Mouse (Mus musculus): Measurements from ENCODE around the gene Pde8b. TPM values are rescaled to one million over a fixed set of nuclear protein-coding genes. Genes with fewer than 3 reads are reported as not detected.

Gene Pde8b
- polyA plus RNA-seq, 1 experiment from 2014 or later: 3.7 TPM

DNA sequence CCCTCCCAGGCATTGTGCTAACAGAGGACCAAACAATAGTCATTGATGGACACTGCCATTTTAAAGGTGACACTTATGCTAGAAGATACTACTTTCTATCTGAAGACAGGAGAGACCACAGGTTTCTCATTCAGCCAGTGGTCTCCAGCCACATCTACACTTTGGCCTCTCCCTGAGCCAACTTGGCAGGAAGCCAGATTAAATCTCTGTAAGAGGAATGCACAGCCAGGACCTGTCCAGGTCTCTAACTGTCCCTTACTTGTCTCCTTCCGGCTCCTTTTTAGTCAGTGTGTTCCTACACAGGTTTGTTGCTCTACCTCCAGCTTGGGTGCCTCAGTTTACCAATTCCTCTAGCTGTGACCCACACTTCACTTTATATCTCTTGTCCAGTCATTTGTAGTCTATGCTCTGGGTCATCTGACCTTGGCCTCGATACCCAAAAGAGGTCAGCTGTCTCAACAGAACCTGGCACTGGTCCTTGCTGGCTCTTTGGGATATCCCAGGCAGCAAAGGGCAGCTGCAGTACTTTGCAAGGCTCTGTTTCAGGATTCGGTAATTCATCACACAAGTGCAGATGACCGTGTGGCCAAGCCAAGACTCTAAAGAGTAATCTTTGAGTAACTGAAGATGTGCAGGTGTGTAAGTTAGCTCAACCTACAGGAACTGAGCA, 124.5 kb downstream of the Pde8b start:
- Histone ChIP-seq H3K4me3 (replicated peaks) (no peak overlapping the region), H3K9me3 (no peaks in the 10 kb centered on the region), H3K36me3 (replicated peaks) (no peaks in the 10 kb centered on the region), H3K4me1 (no peaks in the 10 kb centered on the region), H3K27me3 (no peaks in the 10 kb centered on the region), H3K4me2 (no peak overlapping the region), H3K9ac (no peak overlapping the region), H3K27ac (no peak overlapping the region)
- WGBS: 92% methylated on average over 4 of the region's 4 CpGs
- ATAC-seq (ENCODE audit: low FRiP score): no peak

DNA sequence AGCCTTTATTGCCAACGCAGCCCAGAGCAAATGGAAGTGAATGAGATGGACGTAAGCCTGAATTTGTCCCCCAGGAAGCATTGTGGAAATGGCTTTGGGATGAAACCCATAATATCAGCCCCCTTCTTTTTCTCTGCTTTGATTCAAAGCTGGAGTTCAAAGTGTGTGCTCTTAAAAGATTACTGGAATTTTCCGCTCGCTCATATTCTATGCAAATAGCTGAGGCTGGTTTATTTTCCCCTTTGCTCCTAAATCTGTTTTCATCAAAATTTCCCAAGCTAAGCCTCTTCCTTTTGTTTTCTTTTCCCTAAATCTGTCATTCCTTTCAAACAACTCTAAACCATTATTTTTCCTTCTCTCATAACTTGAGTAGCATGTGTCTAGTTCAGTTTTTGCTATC, 129.6 kb downstream of the Pde8b start:
- no peak for ATAC-seq (ENCODE audit: low FRiP score)
- H3K36me3 ChIP-seq (replicated peaks): no peaks in the 10 kb centered on the region
- no peaks in the 10 kb centered on the region for H3K9me3 ChIP-seq
- no peak overlapping the region for H3K4me2 ChIP-seq
- H3K9ac ChIP-seq: no peak overlapping the region
- no peaks in the 10 kb centered on the region for H3K27me3 ChIP-seq
- no peaks in the 10 kb centered on the region for H3K4me1 ChIP-seq
- WGBS: 85% methylated on average over 4 of the region's 4 CpGs
- no peak overlapping the region for H3K27ac ChIP-seq
- H3K4me3 ChIP-seq (replicated peaks): no peak overlapping the region

DNA sequence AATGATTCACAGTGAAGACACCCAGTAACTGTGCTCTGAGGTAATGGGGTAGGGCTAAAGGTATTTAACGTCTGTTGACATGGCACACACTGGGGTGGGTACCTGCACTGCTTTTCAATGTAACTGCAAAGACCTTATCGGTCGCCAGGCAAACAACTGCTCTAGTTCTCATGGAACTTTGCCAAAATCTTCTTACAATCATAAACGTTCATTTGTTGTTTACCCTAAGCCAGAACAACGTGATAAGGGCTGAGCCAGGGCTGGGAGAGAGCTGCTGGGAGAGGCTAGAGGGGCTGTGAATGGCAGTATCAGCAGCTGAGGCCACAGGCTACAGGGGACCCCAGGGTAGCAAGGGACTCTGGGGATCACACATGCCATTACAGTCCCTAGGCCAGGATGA, 136.4 kb downstream of the Pde8b start:
- Histone ChIP-seq H3K9me3 (no peaks in the 10 kb centered on the region), H3K27ac (no peak overlapping the region), H3K9ac (no peak overlapping the region), H3K4me2 (no peak overlapping the region), H3K4me3 (replicated peaks) (no peak overlapping the region), H3K4me1 (no peaks in the 10 kb centered on the region), H3K36me3 (replicated peaks) (no peaks in the 10 kb centered on the region), H3K27me3 (no peaks in the 10 kb centered on the region)
- no peak for ATAC-seq (ENCODE audit: low FRiP score)
- WGBS: 72% methylated on average over 5 of the region's 5 CpGs

DNA sequence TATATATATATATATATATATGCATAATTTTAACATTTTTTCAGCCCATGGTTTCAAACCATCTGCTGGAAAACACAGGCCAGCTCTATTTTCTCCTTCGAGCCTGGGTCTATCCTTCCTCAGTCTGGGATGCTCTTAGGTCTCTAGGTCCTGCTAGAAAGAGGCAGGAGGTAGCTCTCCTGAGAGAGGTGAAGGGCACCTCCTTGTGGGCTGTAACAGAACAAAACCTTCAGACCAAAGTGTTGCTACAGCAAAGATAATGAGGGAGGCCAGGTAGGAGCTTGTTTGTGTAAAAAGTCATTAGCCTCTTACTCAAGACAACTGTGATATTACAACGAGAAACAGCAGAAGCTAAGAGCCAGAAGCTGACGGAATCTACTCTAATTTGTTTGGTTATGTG, 140.6 kb downstream of the Pde8b start:
- Histone ChIP-seq H3K27ac (no peak overlapping the region), H3K4me2 (no peak overlapping the region), H3K36me3 (replicated peaks) (no peaks in the 10 kb centered on the region), H3K9ac (no peak overlapping the region), H3K27me3 (no peaks in the 10 kb centered on the region), H3K9me3 (no peaks in the 10 kb centered on the region), H3K4me3 (replicated peaks) (no peak overlapping the region), H3K4me1 (no peaks in the 10 kb centered on the region)
- WGBS: 80% methylated on average over 3 of the region's 3 CpGs
- ATAC-seq (ENCODE audit: low FRiP score): no peak

DNA sequence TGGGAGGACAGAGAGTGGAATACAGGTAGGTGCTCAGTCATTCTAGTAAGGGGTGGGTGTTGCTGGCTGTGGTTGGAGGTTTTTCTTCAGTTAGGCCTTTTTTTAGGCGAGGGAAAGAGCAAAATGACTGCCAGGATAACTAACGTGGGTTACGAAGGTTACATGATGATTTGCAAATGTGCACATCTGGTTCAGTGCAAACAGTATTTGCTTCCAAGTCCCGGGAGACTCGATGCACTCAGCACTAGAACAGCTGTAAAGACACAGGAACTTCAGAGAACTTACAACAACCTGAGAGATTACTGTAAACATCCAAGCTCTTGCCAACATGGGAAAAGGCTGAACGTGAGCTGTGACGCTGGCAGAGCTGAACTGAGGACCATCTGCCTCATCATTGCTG, 142.1 kb downstream of the Pde8b start:
- no peaks in the 10 kb centered on the region for H3K27me3 ChIP-seq
- H3K36me3 ChIP-seq (replicated peaks): no peaks in the 10 kb centered on the region
- no peak overlapping the region for H3K9ac ChIP-seq
- no peaks in the 10 kb centered on the region for H3K9me3 ChIP-seq
- H3K4me2 ChIP-seq: no peak overlapping the region
- no peaks in the 10 kb centered on the region for H3K4me1 ChIP-seq
- no peak for ATAC-seq (ENCODE audit: low FRiP score)
- no peak overlapping the region for H3K27ac ChIP-seq
- WGBS: 81% methylated on average over 7 of the region's 7 CpGs
- H3K4me3 ChIP-seq (replicated peaks): no peak overlapping the region

DNA sequence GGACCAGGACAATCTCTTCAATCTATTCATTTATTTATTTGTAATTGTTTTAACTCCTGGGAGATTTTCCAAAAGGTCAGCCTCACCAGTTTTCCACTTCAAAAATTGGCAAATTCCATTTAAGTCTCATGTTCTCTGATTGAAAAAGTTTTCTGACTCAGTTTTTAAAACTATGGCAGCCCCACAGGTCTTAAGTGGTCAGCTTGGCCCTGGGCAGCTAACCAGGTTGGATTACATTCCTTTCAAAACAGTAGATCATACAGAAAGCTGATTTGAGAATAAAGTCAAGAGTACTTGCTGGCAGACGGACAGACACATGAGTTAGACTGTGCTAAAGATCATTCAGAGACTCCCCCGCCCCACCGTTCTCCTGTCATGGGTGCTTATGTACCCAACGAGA, 145.3 kb downstream of the Pde8b start:
- H3K36me3 ChIP-seq (replicated peaks): no peaks in the 10 kb centered on the region
- H3K27ac ChIP-seq: no peak overlapping the region
- no peaks in the 10 kb centered on the region for H3K27me3 ChIP-seq
- ATAC-seq (ENCODE audit: low FRiP score): no peak
- no peaks in the 10 kb centered on the region for H3K9me3 ChIP-seq
- H3K9ac ChIP-seq: no peak overlapping the region
- no peaks in the 10 kb centered on the region for H3K4me1 ChIP-seq
- 71% methylated on average over 4 of the region's 4 CpGs for WGBS
- no peak overlapping the region for H3K4me2 ChIP-seq
- no peak overlapping the region for H3K4me3 ChIP-seq (replicated peaks)

DNA sequence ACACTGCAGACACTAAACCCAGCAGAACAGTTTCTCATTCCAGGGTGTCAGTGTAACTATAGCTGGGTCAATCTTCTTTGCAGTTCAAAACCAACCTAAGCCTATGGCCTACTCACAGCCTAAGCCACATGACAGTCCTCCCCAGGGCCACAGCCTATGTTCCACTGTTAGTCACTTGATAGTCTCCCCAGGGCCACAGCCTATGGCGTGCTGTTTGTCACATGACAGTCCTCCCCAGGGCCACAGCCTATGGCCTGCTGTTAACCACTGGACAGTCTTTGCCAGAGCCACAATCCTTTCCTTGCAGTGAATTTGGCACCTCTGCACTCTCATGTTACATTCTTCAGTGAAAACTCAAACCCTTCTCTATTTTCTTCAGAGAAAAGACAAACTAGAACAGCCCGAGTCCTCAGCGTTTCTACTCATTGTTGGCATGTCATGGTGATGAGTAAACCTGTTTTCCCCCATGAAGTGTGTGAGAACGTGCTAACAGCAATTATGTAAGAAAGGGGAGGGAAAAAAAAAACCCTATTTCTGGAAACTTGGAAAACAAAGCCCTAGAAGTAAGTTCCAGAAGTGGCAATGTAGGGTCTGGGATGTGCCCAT, 147.0 kb downstream of the Pde8b start:
- WGBS: 64% methylated on average over 4 of the region's 4 CpGs
- H3K27ac ChIP-seq: no peak overlapping the region
- H3K9me3 ChIP-seq: no peaks in the 10 kb centered on the region
- H3K36me3 ChIP-seq (replicated peaks): no peaks in the 10 kb centered on the region
- no peak for ATAC-seq (ENCODE audit: low FRiP score)
- no peak overlapping the region for H3K4me2 ChIP-seq
- H3K4me1 ChIP-seq: no peaks in the 10 kb centered on the region
- no peaks in the 10 kb centered on the region for H3K27me3 ChIP-seq
- no peak overlapping the region for H3K4me3 ChIP-seq (replicated peaks)
- no peak overlapping the region for H3K9ac ChIP-seq

DNA sequence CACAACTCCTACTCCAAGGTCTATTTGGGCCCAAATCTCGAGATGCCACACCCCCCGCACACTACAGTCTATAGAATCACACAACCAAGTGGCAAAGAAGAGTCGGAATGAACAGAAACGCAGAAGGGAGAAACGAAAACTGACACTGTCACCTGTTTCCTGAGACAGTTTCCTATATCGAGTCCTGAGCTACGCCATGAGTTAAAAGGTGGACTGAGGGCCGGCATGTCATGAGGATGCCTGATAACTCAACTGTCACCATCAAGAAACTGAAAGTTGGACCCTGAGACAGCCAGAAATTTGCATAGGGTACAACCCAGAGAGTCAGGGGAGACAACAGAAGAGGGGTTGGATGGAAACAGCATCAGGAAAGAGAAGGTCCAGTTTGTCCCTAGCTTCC, 148.8 kb downstream of the Pde8b start:
- H3K4me2 ChIP-seq: no peak overlapping the region
- 93% methylated on average over 8 of the region's 8 CpGs for whole genome bisulfite sequencing
- H3K9ac ChIP-seq: no peak overlapping the region
- H3K4me3 ChIP-seq (replicated peaks): no peak overlapping the region
- no peaks in the 10 kb centered on the region for H3K36me3 ChIP-seq (replicated peaks)
- no peaks in the 10 kb centered on the region for H3K9me3 ChIP-seq
- no peak overlapping the region for H3K27ac ChIP-seq
- ATAC-seq (ENCODE audit: low FRiP score): no peak
- no peaks in the 10 kb centered on the region for H3K4me1 ChIP-seq
- no peaks in the 10 kb centered on the region for H3K27me3 ChIP-seq

DNA sequence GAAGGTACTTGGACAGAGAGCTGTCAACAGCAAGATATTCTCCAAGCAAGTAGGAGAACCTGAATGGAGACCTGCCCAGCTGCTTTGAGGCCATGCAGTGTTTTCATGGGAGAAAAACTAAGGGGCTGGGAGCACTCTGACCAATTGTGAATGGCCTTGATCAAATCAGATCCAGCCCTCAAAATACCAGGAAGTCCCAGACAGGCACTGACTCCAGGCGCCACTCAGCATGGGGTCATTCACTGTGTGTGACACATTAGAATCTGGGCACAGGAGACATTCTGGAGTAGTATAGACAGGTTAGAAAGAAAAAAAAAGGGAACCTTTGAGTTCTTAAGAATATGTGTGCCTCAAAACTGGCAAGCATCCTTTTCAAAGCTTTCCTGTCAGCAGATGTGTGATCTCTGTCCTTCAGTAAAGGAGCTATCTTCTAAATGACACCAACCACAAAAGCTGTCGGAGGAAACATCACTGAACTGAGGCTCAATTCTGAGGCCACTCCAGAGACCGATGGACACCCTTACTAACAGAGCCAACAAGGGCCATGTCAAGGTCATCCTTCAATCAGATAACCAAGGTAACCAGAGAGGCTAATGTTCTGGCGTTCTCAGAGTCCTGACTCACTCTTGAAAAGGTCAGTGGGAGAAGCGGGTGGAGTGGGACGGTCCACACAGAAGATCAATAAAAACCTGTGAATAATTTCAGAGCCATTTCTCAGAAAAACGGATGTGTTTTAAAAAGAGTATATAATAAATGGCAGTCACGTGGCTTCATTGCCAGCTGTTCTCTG, 151.0 kb downstream of the Pde8b start:
- H3K36me3 ChIP-seq (replicated peaks): no peaks in the 10 kb centered on the region
- WGBS: 83% methylated on average over 8 of the region's 8 CpGs
- no peak overlapping the region for H3K4me3 ChIP-seq (replicated peaks)
- no peaks in the 10 kb centered on the region for H3K27me3 ChIP-seq
- H3K9ac ChIP-seq: no peak overlapping the region
- H3K4me2 ChIP-seq: no peak overlapping the region
- H3K27ac ChIP-seq: no peak overlapping the region
- H3K9me3 ChIP-seq: no peaks in the 10 kb centered on the region
- H3K4me1 ChIP-seq: no peaks in the 10 kb centered on the region
- ATAC-seq (ENCODE audit: low FRiP score): no peak

DNA sequence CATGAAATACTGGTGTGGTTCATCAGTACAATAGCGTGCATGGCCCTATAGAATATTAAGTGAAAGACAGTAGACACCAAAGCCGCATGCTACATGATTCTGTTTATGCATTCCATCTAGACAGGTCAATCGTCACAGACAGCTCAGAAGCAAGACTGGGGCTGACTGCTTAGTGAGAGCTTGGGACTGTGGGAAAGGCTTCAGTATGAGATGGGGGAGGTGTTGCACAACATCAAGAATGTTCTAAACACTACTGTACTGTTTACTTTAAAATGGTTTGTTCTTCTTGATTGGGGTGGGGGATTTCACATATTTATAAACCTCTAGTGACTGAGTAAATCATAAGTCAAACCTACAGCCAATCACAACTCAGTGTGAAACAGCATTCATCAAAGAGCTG, 153.5 kb downstream of the Pde8b start:
- Histone ChIP-seq H3K4me3 (replicated peaks) (no peak overlapping the region), H3K27me3 (no peaks in the 10 kb centered on the region), H3K4me2 (no peak overlapping the region), H3K9ac (no peak overlapping the region), H3K27ac (no peak overlapping the region), H3K36me3 (replicated peaks) (no peaks in the 10 kb centered on the region), H3K9me3 (no peaks in the 10 kb centered on the region), H3K4me1 (no peaks in the 10 kb centered on the region)
- 83% methylated on average over 3 of the region's 3 CpGs for WGBS
- ATAC-seq (ENCODE audit: low FRiP score): no peak

DNA sequence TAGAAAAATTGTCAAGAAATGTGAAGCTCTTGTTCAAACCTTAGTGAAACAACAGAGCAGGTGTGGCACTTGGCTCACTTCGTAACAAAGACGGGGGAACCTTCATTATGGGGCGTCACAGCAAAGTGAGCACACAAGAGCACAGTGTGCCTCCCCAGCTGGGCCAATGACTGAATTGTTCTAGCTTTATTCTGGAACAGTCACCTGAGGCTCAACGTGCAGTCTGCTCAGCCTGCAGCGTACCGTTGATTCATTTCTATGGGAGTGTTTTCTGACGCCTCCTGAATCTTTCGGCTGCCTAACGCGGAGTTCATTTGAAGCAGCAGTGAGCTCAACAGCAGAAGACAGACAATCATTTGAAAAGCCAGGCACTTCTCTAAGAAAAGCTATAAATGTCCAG, 154.3 kb downstream of the Pde8b start:
- no peak for ATAC-seq (ENCODE audit: low FRiP score)
- H3K4me2 ChIP-seq: no peak overlapping the region
- H3K9me3 ChIP-seq: no peaks in the 10 kb centered on the region
- no peaks in the 10 kb centered on the region for H3K27me3 ChIP-seq
- H3K9ac ChIP-seq: no peak overlapping the region
- 49% methylated on average over 10 of the region's 10 CpGs for WGBS
- H3K36me3 ChIP-seq (replicated peaks): no peaks in the 10 kb centered on the region
- no peak overlapping the region for H3K27ac ChIP-seq
- no peak overlapping the region for H3K4me3 ChIP-seq (replicated peaks)
- no peaks in the 10 kb centered on the region for H3K4me1 ChIP-seq

DNA sequence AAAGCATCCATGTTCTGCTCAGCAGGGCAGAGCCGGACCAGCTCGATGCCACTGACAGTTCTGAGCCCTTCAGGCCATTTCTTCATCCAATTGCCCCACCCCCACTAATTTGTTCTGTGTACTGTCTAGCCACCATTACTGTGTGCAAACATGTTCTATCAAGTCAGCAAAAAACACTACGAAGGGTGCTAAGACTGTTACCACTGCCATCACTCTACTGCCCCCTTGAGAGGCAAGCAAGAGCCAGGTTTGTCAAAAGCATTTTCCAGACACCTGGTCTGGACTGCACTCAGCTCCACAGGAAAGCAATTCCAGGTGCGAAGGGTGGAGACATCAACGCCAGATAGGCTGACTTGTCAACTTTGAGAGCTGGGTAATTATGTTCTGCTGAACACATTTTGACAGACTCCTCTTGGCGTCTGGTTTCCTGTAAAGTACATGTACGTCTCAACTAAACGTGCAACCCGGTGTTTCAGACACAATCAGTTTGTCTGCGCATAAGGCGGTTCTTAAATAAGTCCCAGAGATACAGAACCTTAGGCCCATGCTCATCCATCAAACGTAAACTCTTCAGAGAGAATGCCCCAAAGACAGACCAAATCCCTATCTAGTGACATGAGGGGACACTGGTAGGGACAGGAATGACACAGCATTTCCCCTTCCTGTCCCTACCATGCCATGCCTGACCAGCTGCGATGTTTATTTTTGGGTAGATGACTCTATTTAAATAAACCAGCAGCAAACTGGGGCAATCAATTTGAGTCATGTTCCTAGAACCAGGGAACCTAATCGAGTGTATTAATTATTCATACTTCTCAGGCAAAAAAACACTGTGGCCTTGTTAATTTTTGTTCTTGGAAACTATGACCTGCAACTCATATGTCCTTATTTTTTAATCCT, 158.3 kb downstream of the Pde8b start:
- no peaks in the 10 kb centered on the region for H3K36me3 ChIP-seq (replicated peaks)
- H3K4me2 ChIP-seq: no peak overlapping the region
- H3K9ac ChIP-seq: no peak overlapping the region
- no peak overlapping the region for H3K27ac ChIP-seq
- no peak overlapping the region for H3K4me3 ChIP-seq (replicated peaks)
- no peaks in the 10 kb centered on the region for H3K9me3 ChIP-seq
- no peak for ATAC-seq (ENCODE audit: low FRiP score)
- H3K4me1 ChIP-seq: no peaks in the 10 kb centered on the region
- H3K27me3 ChIP-seq: no peaks in the 10 kb centered on the region
- 89% methylated on average over 14 of the region's 14 CpGs for whole genome bisulfite sequencing
